Mouse (Mus musculus): ENCODE data around the gene Tpcn2. TPM values are rescaled to one million over a fixed set of nuclear protein-coding genes. Genes with fewer than 3 reads are reported as not detected.

Tpcn2 gene
- polyA plus RNA-seq (2017; shearing (Covaris generic)) = 18.4 TPM

DNA sequence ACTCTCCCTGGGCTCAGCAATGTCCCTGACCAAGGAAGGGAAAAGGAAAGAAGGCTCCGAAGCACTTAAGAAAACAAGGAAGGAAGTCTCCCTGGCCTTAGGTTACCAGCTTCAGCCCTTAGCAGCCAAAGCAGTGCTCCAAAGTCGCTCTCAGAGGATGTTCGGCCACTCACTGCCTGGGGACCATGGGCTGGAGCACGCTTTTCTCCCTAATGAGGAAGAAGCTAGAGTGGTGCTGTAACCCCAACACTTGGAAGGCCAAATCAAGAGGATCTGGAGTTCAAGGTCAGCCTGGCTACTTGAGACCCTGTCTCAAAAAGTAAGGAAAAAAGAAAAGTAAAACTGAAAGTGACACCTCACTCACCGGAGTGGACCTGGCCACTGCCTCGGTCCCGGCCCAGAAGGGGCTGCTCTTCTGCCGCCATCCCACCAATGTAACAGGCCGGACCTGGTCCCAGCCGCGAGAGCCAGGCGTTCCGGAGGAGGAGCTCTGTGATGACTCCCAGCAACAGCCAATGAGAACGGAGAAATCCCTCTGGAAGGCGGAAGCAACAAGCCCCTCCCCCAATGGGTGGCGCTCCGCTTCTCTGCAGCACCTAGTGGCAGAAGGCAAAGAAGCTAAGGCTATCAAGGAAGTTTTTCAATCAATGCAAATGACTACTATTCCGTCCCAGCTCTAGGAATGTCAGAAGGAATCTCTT is at the start of gene Tpcn2:
Gene Tpcn2 (minus strand): TSS at position 525 of the 701 bp plus-strand sequence.

DNA sequence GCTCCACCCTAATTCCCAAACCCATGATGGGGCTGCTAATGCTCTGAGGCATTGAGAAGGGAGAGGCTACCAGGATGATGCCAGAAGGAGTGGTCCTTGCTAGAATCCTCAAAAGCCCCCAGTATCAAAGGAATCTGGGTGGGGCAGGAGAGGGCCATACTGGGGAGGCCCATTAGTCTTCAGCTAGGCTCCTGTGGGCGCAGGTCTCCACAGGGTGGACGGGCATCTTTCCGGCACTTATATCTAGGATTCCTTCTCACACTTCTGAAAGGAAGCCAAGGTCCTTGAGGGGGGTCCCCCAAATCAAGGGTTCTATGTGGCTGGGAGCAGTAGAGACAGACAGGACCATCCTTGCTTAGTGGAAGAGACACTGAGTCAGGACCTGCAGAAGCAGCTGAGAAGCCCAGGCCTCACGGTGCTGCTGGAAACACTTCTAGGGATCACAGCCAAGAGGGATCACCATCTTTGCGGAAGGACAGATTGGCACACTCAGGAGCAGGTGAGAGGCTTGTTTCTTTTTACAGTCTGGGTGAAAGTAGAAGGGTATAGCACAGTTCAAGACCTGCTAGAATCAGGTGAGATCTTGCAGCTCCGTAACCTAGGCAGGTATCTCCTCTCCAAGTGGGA is 31.1 kb upstream of the Tpcn2 start, which contains the start of gene Mrgprd:
Gene Mrgprd (plus strand): TSS at position 51 of the 627 bp plus-strand sequence.

GRCm38 (mm10) chr7:145300321-145301007 is 16.7 kb upstream of the Tpcn2 start, which contains the start of gene Mrgprf:
Gene Mrgprf (plus strand): TSS chr7:145300828.

DNA sequence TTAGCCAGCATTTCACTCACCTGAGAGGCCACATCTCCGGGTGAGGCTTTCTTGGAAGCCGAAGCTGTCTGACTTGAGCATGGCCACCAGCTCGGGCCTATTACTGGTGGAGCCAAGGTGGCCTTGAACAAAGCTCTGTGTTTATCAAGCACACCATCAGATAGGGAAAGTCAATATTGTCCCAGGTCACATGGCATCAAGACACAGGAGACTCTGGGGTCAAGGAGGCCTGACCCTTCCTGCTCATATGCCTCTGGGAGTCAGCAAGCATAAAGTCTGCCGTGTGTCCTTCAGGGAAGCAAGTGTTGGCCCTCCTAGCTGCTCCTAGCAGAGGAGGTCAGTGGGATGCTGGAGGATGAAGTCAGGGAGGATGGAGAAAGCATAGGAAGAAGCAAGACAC is 75.8 kb downstream of the Tpcn2 start, which contains the start of gene 1810010D01Rik:
Gene 1810010D01Rik (minus strand): TSS at position 114 of the 400 bp plus-strand sequence.

Other genes starting within 250 kb of the Tpcn2 start
- gene 1810010D01Rik, start 75.9 kb downstream of the Tpcn2 start, polyA plus RNA-seq (2017; shearing (Covaris generic)) = 0.56 TPM
- gene Mrgprf, start 16.8 kb upstream of the Tpcn2 start, polyA plus RNA-seq (2017; shearing (Covaris generic)) = not detected
- gene Mrgprd, start 30.8 kb upstream of the Tpcn2 start, polyA plus RNA-seq (2017; shearing (Covaris generic)) = not detected